Mouse (Mus musculus) MEL (cell line): ENCODE measurements at regions not wholly inside any gene's neighbourhood (a gene's known extent, or its start where the extent isn't known, plus 50 kb on each side); places are given as distances from the start of the nearest gene placed in this dataset.

Source experiments
- CHD1 ChIP-seq: IDR thresholded peaks from 2 replicates; pipeline ENCODE4 v1.6.1; 2012; ENCODE audit warnings: low read depth, mild to moderate bottlenecking, inconsistent platforms, low read length, improper control_type of control experiment
- CHD2 ChIP-seq: IDR thresholded peaks from 2 replicates; pipeline ENCODE4 v1.6.1; 2011; ENCODE audit warnings: low read length, improper control_type of control experiment
- CTCF ChIP-seq, 3 experiments: IDR thresholded peaks in 2 of 3; conservative IDR thresholded peaks in 1 of 3; 2 replicates each; pipeline ENCODE4 v1.5.1; 2011 to 2012; ENCODE audit warnings: low read length in 3 of 3, low read depth in 2 of 3, mild to moderate bottlenecking in 2 of 3, improper control_type of control experiment in 1 of 3, inconsistent platforms in 1 of 3, mixed read lengths in 1 of 3, moderate library complexity in 1 of 3; ENCODE audit not compliant: control insufficient read depth in 1 of 3, insufficient read depth in 1 of 3, poor library complexity in 1 of 3, severe bottlenecking in 1 of 3
- EP300 ChIP-seq, 2 experiments: IDR thresholded peaks; 2 replicates each; pipeline ENCODE4 v1.6.1; 2011; ENCODE audit warnings: improper control_type of control experiment in 2 of 2, low read length in 2 of 2, low read depth in 1 of 2, mild to moderate bottlenecking in 1 of 2
- HCFC1 ChIP-seq: IDR thresholded peaks from 2 replicates; pipeline ENCODE4 v1.6.1; 2012; ENCODE audit warnings: low read depth, mild to moderate bottlenecking, inconsistent platforms, low read length, improper control_type of control experiment, moderate library complexity
- JUND ChIP-seq: IDR thresholded peaks from 2 replicates; pipeline ENCODE4 v1.6.1; 2011; ENCODE audit warnings: low read depth, mild to moderate bottlenecking, improper control_type of control experiment, low read length
- MAX ChIP-seq: IDR thresholded peaks from 2 replicates; pipeline ENCODE4 v1.6.1; 2011; ENCODE audit warnings: low read length, improper control_type of control experiment
- MXI1 ChIP-seq: IDR thresholded peaks from 2 replicates; pipeline ENCODE4 v1.6.1; 2011; ENCODE audit warnings: mild to moderate bottlenecking, low read depth, low read length, improper control_type of control experiment
- NELFE ChIP-seq: IDR thresholded peaks from 2 replicates; pipeline ENCODE4 v1.6.1; 2011; ENCODE audit warnings: low read depth, low read length, improper control_type of control experiment
- POLR2A ChIP-seq, 2 experiments: IDR thresholded peaks; 2 replicates each; pipeline ENCODE4 v1.6.1; 2011 to 2012; ENCODE audit warnings: low read length in 2 of 2, mild to moderate bottlenecking in 2 of 2, control low read depth in 1 of 2, improper control_type of control experiment in 1 of 2, low read depth in 1 of 2, moderate library complexity in 1 of 2; ENCODE audit not compliant: control insufficient read depth in 1 of 2, insufficient read depth in 1 of 2, poor library complexity in 1 of 2
- RAD21 ChIP-seq: IDR thresholded peaks from 2 replicates; pipeline ENCODE4 v1.6.1; 2011; ENCODE audit warnings: mild to moderate bottlenecking, low read depth, low read length, improper control_type of control experiment
- SIN3A ChIP-seq: IDR thresholded peaks from 2 replicates; pipeline ENCODE4 v1.6.1; 2012; ENCODE audit warnings: low read length, improper control_type of control experiment, inconsistent platforms
- SMC3 ChIP-seq: IDR thresholded peaks from 2 replicates; pipeline ENCODE4 v1.6.1; 2011; ENCODE audit warnings: low read depth, low read length, improper control_type of control experiment
- TCF12 ChIP-seq: IDR thresholded peaks from 2 replicates; pipeline ENCODE4 v1.6.1; 2014; ENCODE audit warnings: low read depth, mild to moderate bottlenecking, inconsistent platforms, low read length, improper control_type of control experiment, moderate library complexity

- TF ChIP-seq POLR2A (IDR thresholded peaks at IDR 0.05; ENCODE audit: control insufficient read depth in 1 of 2, insufficient read depth in 1 of 2, low read depth in 1 of 2, low read length in 2 of 2, poor library complexity in 1 of 2) (no peak), CTCF (IDR thresholded peaks at IDR 0.05 in 2 of 3, conservative IDR thresholded peaks at IDR 0.05 in 1 of 3; ENCODE audit: control insufficient read depth in 1 of 3, insufficient read depth in 1 of 3, low read depth in 2 of 3, low read length in 3 of 3, poor library complexity in 1 of 3, severe bottlenecking in 1 of 3) (no peak), MAX (no peak), EP300 (IDR thresholded peaks at IDR 0.05; ENCODE audit: low read depth in 1 of 2, low read length in 2 of 2) (no peak), HCFC1 (no peak), CHD1 (no peak), JUND (no peak), NELFE (no peak), MXI1 (no peak), SMC3 (no peak), RAD21 (no peak), CHD2 (no peak), TCF12 (no peak), SIN3A (no peak)
Observed at GRCm38 (mm10) chr14:47896581-47896980, 224.0 kb upstream of the Peli2 start.
